Mouse (Mus musculus) left cerebral cortex, postnatal 10 days (tissue): ENCODE data around the gene Cnpy2. TPM values are rescaled to one million over a fixed set of nuclear protein-coding genes. Genes with fewer than 3 reads are reported as not detected.

Experiments used
- total RNA-seq, 2 experiments: library from RNA; stranded (reverse); gene quantifications; 2 replicates each; pipeline ENCODE4 v1.2.3; 2021

The Cnpy2 gene
- total RNA-seq, 2 experiments from 2014 or later: 64.4 to 69.7 TPM

Other genes with a start within 250 kb of the Cnpy2 start
- 1,000 to 10,000 TPM; 1,572 to 1,686 TPM for gene Atp5b, start 239.2 kb upstream of the Cnpy2 start, total RNA-seq
- 10 to 100 TPM; 29.5 to 31.3 TPM for gene Baz2a, start 230.9 kb upstream of the Cnpy2 start, total RNA-seq
- 10 to 100 TPM; 10.7 to 11.6 TPM for gene Rbms2, start 142.2 kb upstream of the Cnpy2 start, total RNA-seq
- 10 to 100 TPM; 17.8 to 18.7 TPM for gene Gls2, start 128.0 kb upstream of the Cnpy2 start, total RNA-seq
- gene Spryd4, start 110.7 kb upstream of the Cnpy2 start, total RNA-seq: 10 to 100 TPM; 11.5 to 12.6 TPM
- gene Mip, start 96.6 kb upstream of the Cnpy2 start, total RNA-seq: not detected
- gene Timeless, start 90.4 kb upstream of the Cnpy2 start, total RNA-seq: 1 to 10 TPM; 8.3 to 9.7 TPM
- not detected for gene Apon, start 68.4 kb upstream of the Cnpy2 start, total RNA-seq
- gene Apof, start 53.8 kb upstream of the Cnpy2 start, total RNA-seq: not detected
- 10 to 100 TPM; 20.2 to 26.0 TPM for gene Stat2, start 51.9 kb upstream of the Cnpy2 start, total RNA-seq
- gene Il23a, start 23.7 kb upstream of the Cnpy2 start, total RNA-seq: under 1 TPM; 0.43 to 0.58 TPM
- 10 to 100 TPM; 13.0 to 14.1 TPM for gene Pan2, start 19.1 kb upstream of the Cnpy2 start, total RNA-seq
- 100 to 1,000 TPM; 287 to 288 TPM for gene Cs, start 15.3 kb downstream of the Cnpy2 start, total RNA-seq
- gene Coq10a, start 46.5 kb downstream of the Cnpy2 start, total RNA-seq: 10 to 100 TPM; 69.8 to 74.6 TPM
- 10 to 100 TPM; 74.4 TPM for gene Ankrd52, start 54.7 kb downstream of the Cnpy2 start, total RNA-seq
- under 1 TPM; 0.56 to 0.69 TPM for gene Slc39a5, start 78.8 kb downstream of the Cnpy2 start, total RNA-seq
- gene Nabp2, start 89.0 kb downstream of the Cnpy2 start, total RNA-seq: 10 to 100 TPM; 88.5 to 93.8 TPM
- 10 to 100 TPM; 79.3 to 81.6 TPM for gene Rnf41, start 89.2 kb downstream of the Cnpy2 start, total RNA-seq
- gene Smarcc2, start 136.8 kb downstream of the Cnpy2 start, total RNA-seq: 100 to 1,000 TPM; 204 to 226 TPM
- gene Myl6, start 171.7 kb downstream of the Cnpy2 start, total RNA-seq: 100 to 1,000 TPM; 602 to 610 TPM
- 10 to 100 TPM; 30.9 to 34.1 TPM for gene Myl6b, start 176.2 kb downstream of the Cnpy2 start, total RNA-seq
- gene Esyt1, start 203.4 kb downstream of the Cnpy2 start, total RNA-seq: 1 to 10 TPM; 8.9 to 9.3 TPM
- 10 to 100 TPM; 10.8 to 10.9 TPM for gene Zc3h10, start 225.3 kb downstream of the Cnpy2 start, total RNA-seq
- gene Rpl41, start 226.8 kb downstream of the Cnpy2 start, total RNA-seq: 1,000 to 10,000 TPM; 2,483 to 2,553 TPM
- gene Pa2g4, start 243.5 kb downstream of the Cnpy2 start, total RNA-seq: 10 to 100 TPM; 80.0 to 83.7 TPM